Mouse (Mus musculus): Measurements from ENCODE around the gene Retreg1. TPM values are rescaled to one million over a fixed set of nuclear protein-coding genes. Genes with fewer than 3 reads are reported as not detected.

Gene Retreg1
- polyA plus RNA-seq, 2 experiments: 0.75 to 1.6 TPM

- Histone ChIP-seq H3K4me3 (ENCODE audit: insufficient read depth in 1 of 2, low read depth in 2 of 2, low read length in 2 of 2) (no peak overlapping the region), H3K9ac (replicated peaks) (no peak overlapping the region), H3K36me3 (replicated peaks; ENCODE audit: control insufficient read depth, insufficient read depth, low read depth) (no peaks in the 10 kb centered on the region), H3K27ac (no peak overlapping the region), H3K4me2 (ENCODE audit: low read depth) (no peak overlapping the region), H3K9me3 (ENCODE audit: control insufficient read depth, low read length) (no peaks in the 10 kb centered on the region), H3K27me3 (ENCODE audit: control insufficient read depth, insufficient read depth, low read length) (no peaks in the 10 kb centered on the region), H3K4me1 (replicated peaks; ENCODE audit: control insufficient read depth in 2 of 2, insufficient read depth in 2 of 2, low read length in 1 of 2) (0 out of 4 replicates have a peak, but pooled peaks cover 0 to 2% of the 10 kb centered on the region in 2 experiments)
- ATAC-seq (ENCODE audit: insufficient read depth) (no peak), DNase-seq (ENCODE audit: low read depth in 3 of 3, low spot score in 3 of 3) (no peak)
- TF ChIP-seq EP300 (IDR thresholded peaks at IDR 0.05; ENCODE audit: low read depth) (no peak), CTCF (IDR thresholded peaks at IDR 0.05; ENCODE audit: low read depth) (no peak)
- 44% methylated on average over 4 of the region's 4 CpGs for WGBS (ENCODE audit: insufficient replicate concordance)
Observed at GRCm38 (mm10) chr15:25942415-25942814, 99.4 kb downstream of the Retreg1 start.

- Histone ChIP-seq H3K4me3 (ENCODE audit: insufficient read depth in 1 of 2, low read depth in 2 of 2, low read length in 2 of 2) (no peak overlapping the region), H3K4me1 (replicated peaks; ENCODE audit: control insufficient read depth in 2 of 2, insufficient read depth in 2 of 2, low read length in 1 of 2) (0 out of 4 replicates have a peak, but pooled peaks cover 0 to 2% of the 10 kb centered on the region in 2 experiments), H3K9ac (replicated peaks) (no peak overlapping the region), H3K9me3 (ENCODE audit: control insufficient read depth, low read length) (no peaks in the 10 kb centered on the region), H3K27ac (no peak overlapping the region), H3K4me2 (ENCODE audit: low read depth) (no peak overlapping the region), H3K36me3 (replicated peaks; ENCODE audit: control insufficient read depth, insufficient read depth, low read depth) (no peaks in the 10 kb centered on the region), H3K27me3 (ENCODE audit: control insufficient read depth, insufficient read depth, low read length) (no peaks in the 10 kb centered on the region)
- DNase-seq (ENCODE audit: low read depth in 3 of 3, low spot score in 3 of 3) (no peak), ATAC-seq (ENCODE audit: insufficient read depth) (no peak)
- 66% methylated on average over 15 of the region's 15 CpGs for WGBS (ENCODE audit: insufficient replicate concordance)
- TF ChIP-seq CTCF (IDR thresholded peaks at IDR 0.05; ENCODE audit: low read depth) (no peak), EP300 (IDR thresholded peaks at IDR 0.05; ENCODE audit: low read depth) (no peak)
Observed at GRCm38 (mm10) chr15:25943386-25944137, 100.6 kb downstream of the Retreg1 start.

GRCm38 (mm10) chr15:25945224-25945623 is 102.2 kb downstream of the Retreg1 start:
- 64% methylated on average over 8 of the region's 8 CpGs for WGBS (ENCODE audit: insufficient replicate concordance)

DNA sequence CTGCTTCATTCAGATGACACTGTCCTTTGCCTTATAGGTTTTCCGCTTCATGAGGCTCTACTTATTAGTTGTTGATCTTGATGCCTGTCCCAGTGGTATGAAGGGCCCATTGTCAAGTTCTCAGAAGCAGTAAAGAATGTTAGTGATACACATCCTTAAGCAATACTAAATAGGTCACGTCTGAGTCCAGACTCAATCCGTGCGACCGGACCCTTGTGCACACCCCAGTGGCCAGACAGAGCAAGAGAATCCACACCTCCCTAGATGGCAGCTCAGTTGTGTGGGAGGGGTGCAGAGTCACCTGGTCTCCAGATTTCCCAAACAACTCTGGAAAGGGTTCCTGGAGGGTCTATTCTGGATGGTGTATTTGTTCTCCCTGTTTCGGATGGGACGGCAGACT is 103.5 kb downstream of the Retreg1 start:
- Histone ChIP-seq H3K4me2 (ENCODE audit: low read depth) (no peak overlapping the region), H3K9me3 (ENCODE audit: control insufficient read depth, low read length) (no peaks in the 10 kb centered on the region), H3K36me3 (replicated peaks; ENCODE audit: control insufficient read depth, insufficient read depth, low read depth) (no peaks in the 10 kb centered on the region), H3K4me1 (replicated peaks; ENCODE audit: control insufficient read depth in 2 of 2, insufficient read depth in 2 of 2, low read length in 1 of 2) (no peaks in the 10 kb centered on the region), H3K27me3 (ENCODE audit: control insufficient read depth, insufficient read depth, low read length) (no peaks in the 10 kb centered on the region), H3K27ac (no peak overlapping the region), H3K9ac (replicated peaks) (no peak overlapping the region), H3K4me3 (ENCODE audit: insufficient read depth in 1 of 2, low read depth in 2 of 2, low read length in 2 of 2) (no peak overlapping the region)
- no peak for DNase-seq (ENCODE audit: low read depth in 3 of 3, low spot score in 3 of 3)
- WGBS (ENCODE audit: insufficient replicate concordance): 72% methylated on average over 7 of the region's 7 CpGs
- no peak for ATAC-seq (ENCODE audit: insufficient read depth)
- TF ChIP-seq EP300 (IDR thresholded peaks at IDR 0.05; ENCODE audit: low read depth) (no peak), CTCF (IDR thresholded peaks at IDR 0.05; ENCODE audit: low read depth) (no peak)

More at GRCm38 (mm10) chr15:25945224-25945623, 102.2 kb downstream of the Retreg1 start:
- Histone ChIP-seq H3K9ac (replicated peaks) (no peak overlapping the region), H3K9me3 (ENCODE audit: control insufficient read depth, low read length) (no peaks in the 10 kb centered on the region), H3K4me2 (ENCODE audit: low read depth) (no peak overlapping the region), H3K4me1 (replicated peaks; ENCODE audit: control insufficient read depth in 2 of 2, insufficient read depth in 2 of 2, low read length in 1 of 2) (0 out of 4 replicates have a peak, but pooled peaks cover 0 to under 1% of the 10 kb centered on the region in 2 experiments), H3K27me3 (ENCODE audit: control insufficient read depth, insufficient read depth, low read length) (no peaks in the 10 kb centered on the region), H3K4me3 (ENCODE audit: insufficient read depth in 1 of 2, low read depth in 2 of 2, low read length in 2 of 2) (no peak overlapping the region), H3K27ac (no peak overlapping the region), H3K36me3 (replicated peaks; ENCODE audit: control insufficient read depth, insufficient read depth, low read depth) (no peaks in the 10 kb centered on the region)
- ATAC-seq (ENCODE audit: insufficient read depth) (no peak), DNase-seq (ENCODE audit: low read depth in 3 of 3, low spot score in 3 of 3) (no peak)
- TF ChIP-seq CTCF (IDR thresholded peaks at IDR 0.05; ENCODE audit: low read depth) (no peak), EP300 (IDR thresholded peaks at IDR 0.05; ENCODE audit: low read depth) (no peak)

GRCm38 (mm10) chr15:25947383-25947782 is 104.4 kb downstream of the Retreg1 start:
- Histone ChIP-seq H3K9ac (replicated peaks) (no peak overlapping the region), H3K36me3 (replicated peaks; ENCODE audit: control insufficient read depth, insufficient read depth, low read depth) (no peaks in the 10 kb centered on the region), H3K27ac (no peak overlapping the region), H3K9me3 (ENCODE audit: control insufficient read depth, low read length) (no peaks in the 10 kb centered on the region), H3K4me1 (replicated peaks; ENCODE audit: control insufficient read depth in 2 of 2, insufficient read depth in 2 of 2, low read length in 1 of 2) (no peaks in the 10 kb centered on the region), H3K4me3 (ENCODE audit: insufficient read depth in 1 of 2, low read depth in 2 of 2, low read length in 2 of 2) (no peak overlapping the region), H3K27me3 (ENCODE audit: control insufficient read depth, insufficient read depth, low read length) (no peaks in the 10 kb centered on the region), H3K4me2 (ENCODE audit: low read depth) (no peak overlapping the region)
- DNase-seq (ENCODE audit: low read depth in 3 of 3, low spot score in 3 of 3) (no peak), ATAC-seq (ENCODE audit: insufficient read depth) (no peak)
- TF ChIP-seq EP300 (IDR thresholded peaks at IDR 0.05; ENCODE audit: low read depth) (no peak), CTCF (IDR thresholded peaks at IDR 0.05; ENCODE audit: low read depth) (no peak)
- 59% methylated on average over 8 of the region's 8 CpGs for WGBS (ENCODE audit: insufficient replicate concordance)

Data from liver, embryonic 14.5 days (tissue).